Mouse (Mus musculus) intestine, postnatal 0 days (tissue): ENCODE measurements at regions not wholly inside any gene's neighbourhood (a gene's known extent, or its start where the extent isn't known, plus 50 kb on each side); places are given as distances from the start of the nearest gene placed in this dataset.
A peak's percentile ranks its signal among the peaks of the same experiment; 100 is the strongest.

Experiments
- ATAC-seq: fragments of 200-750 bp; cut with Nextera tagmentation; 2 replicates; pipeline ENCODE4 v1.8.0; 2017; ENCODE audit warnings: mild to moderate bottlenecking, moderate TSS enrichment, moderate library complexity
- H3K27ac ChIP-seq: fragments of 300-500 bp; sonication (generic); 2 replicates; pipeline ENCODE4 v1.5.1; 2014; ENCODE audit warnings: mild to moderate bottlenecking, low read depth, low read length, moderate library complexity
- H3K27me3 ChIP-seq: fragments of 300-500 bp; sonication (generic); replicated peaks from 2 replicates; pipeline ENCODE4 v1.6.1; 2014; ENCODE audit warnings: low read length, mixed read lengths; ENCODE audit not compliant: control insufficient read depth, insufficient read depth
- H3K36me3 ChIP-seq: fragments of 300-500 bp; sonication (generic); 2 replicates; pipeline ENCODE4 v1.6.1; 2014; ENCODE audit warnings: mild to moderate bottlenecking, moderate library complexity; ENCODE audit not compliant: control insufficient read depth, insufficient read depth
- H3K4me1 ChIP-seq: fragments of 300-500 bp; sonication (generic); replicated peaks from 2 replicates; pipeline ENCODE4 v1.6.1; 2014; ENCODE audit warnings: antibody characterized with exemption, low read length, mixed read lengths; ENCODE audit not compliant: control insufficient read depth, insufficient read depth
- H3K4me2 ChIP-seq: fragments of 300-500 bp; sonication (generic); replicated peaks from 2 replicates; pipeline ENCODE4 v1.6.1; 2014; ENCODE audit warnings: low read depth, mild to moderate bottlenecking, moderate library complexity
- H3K4me3 ChIP-seq: fragments of 300-500 bp; sonication (generic); 2 replicates; pipeline ENCODE4 v1.5.1; 2014; ENCODE audit warnings: low read depth, low read length
- H3K9ac ChIP-seq: fragments of 300-500 bp; sonication (generic); 2 replicates; pipeline ENCODE4 v1.6.1; 2014; ENCODE audit warnings: mild to moderate bottlenecking, low read depth, low read length
- H3K9me3 ChIP-seq: fragments of 300-500 bp; sonication (generic); 2 replicates; pipeline ENCODE4 v1.6.1; 2016; ENCODE audit warnings: mixed run types; ENCODE audit not compliant: control insufficient read depth
- CTCF ChIP-seq: sonication (generic); IDR thresholded peaks from 2 replicates; pipeline ENCODE4 v1.5.1; 2016; ENCODE audit warnings: low read depth, mild to moderate bottlenecking, control low read depth, antibody characterized with exemption, moderate library complexity
- WGBS: fragments of 180-500 bp; shearing (Covaris S2); extraction: QIAGEN DNeasy Blood & Tissue Kit; methylation state at CpG from one replicate; pipeline ENCODE4 v1.1.7; 2014; 5-methylcytosine and 5-hydroxymethylcytosine counted together

GRCm38 (mm10) chr15:58731952-58732642 lies 157.0 kb upstream of the Gm49356 start:
- no peak for ATAC-seq
- H3K27ac ChIP-seq: no peak overlapping the region
- WGBS: 37% methylated on average over 13 of the region's 13 CpGs
- no peaks in the 10 kb centered on the region for H3K9me3 ChIP-seq
- H3K27me3 ChIP-seq: no peaks in the 10 kb centered on the region
- H3K4me2 ChIP-seq: 0 out of 2 replicates have a peak overlapping the region, but pooled peaks have one; percentile 28
- TF ChIP-seq CTCF: no peak
- H3K4me3 ChIP-seq: no peak overlapping the region
- no peaks in the 10 kb centered on the region for H3K4me1 ChIP-seq
- no peak overlapping the region for H3K9ac ChIP-seq
- H3K36me3 ChIP-seq: no peaks in the 10 kb centered on the region
